In genomic region chr2:147364982-147365907, GRCm38 (mm10) we compare ENCODE assay signal across 11 mouse cellular contexts. TPM values are rescaled to one million over a fixed set of nuclear protein-coding genes. Genes with fewer than 3 reads are reported as not detected.
DNase-seq lines count a peak whose midpoint lies in the region; ATAC-seq and TF ChIP-seq lines count a peak whose summit lies in the region.
"Had no signal": no experiment of that assay in that cellular context is flagged by ENCODE, and none has a peak within 500 bp of the region (broad histone marks: within the 10 kb centered on the region; RNA-seq: fewer than 3 reads in every experiment).

No protein-coding gene starts in this region.

- peak; percentile 33 to 38 for DNase-seq in cerebellum, postnatal 10 days
- DNase-seq in cerebellum, adult 9-10 months, result no peak
- DNase-seq in testis, postnatal 14 days (ENCODE audit: low spot score), result no peak
- DNase-seq in limb, embryonic 14.5 days (ENCODE audit: low spot score), result no peak
- DNase-seq in urinary bladder, postnatal 10 days (ENCODE audit: low spot score), result no peak
- no peak for DNase-seq in layer of hippocampus, postnatal 14 days (ENCODE audit: low spot score in 2 of 2)
- no peak for DNase-seq in layer of hippocampus, adult 9-10 months (ENCODE audit: low spot score)
- DNase-seq: cerebellum, adult 11-12 months; thymus, adult 18-20 months had no signal

- H3K4me1 ChIP-seq in testis, adult 2 months (ENCODE audit: control insufficient read depth, insufficient read depth, low read length), result peaks cover 19% of the 10 kb centered on the region
- H3K4me1 ChIP-seq in limb, embryonic 14.5 days (ENCODE audit: control insufficient read depth, insufficient read depth, low read length), result no peaks in the 10 kb centered on the region

- H3K9ac ChIP-seq in limb, embryonic 14.5 days (ENCODE audit: low read depth, low read length, severe bottlenecking), result peak overlapping the region; percentile 36; the same call in 1 of the 2 replicates

- ATAC-seq in limb, embryonic 14.5 days (ENCODE audit: low FRiP score, low read depth), result peak; percentile 58; the same call in 1 of the 2 replicates

- no peak for TF ChIP-seq CTCF in testis, adult 2 months (IDR thresholded peaks at IDR 0.05; ENCODE audit: control insufficient read depth, insufficient read depth, insufficient replicate concordance, low read depth, low read length)

- WGBS in limb, embryonic 14.5 days, result under 1% methylated on average over 46 of the region's 80 CpGs

- peaks cover 12% of the 10 kb centered on the region for H3K27me3 ChIP-seq in testis, adult 2 months (ENCODE audit: control insufficient read depth, insufficient read depth, low read length)
- H3K27me3 ChIP-seq in limb, embryonic 14.5 days (ENCODE audit: control insufficient read depth, insufficient read depth, low read length), result peaks cover 92% of the 10 kb centered on the region

- H3K27ac ChIP-seq in testis, adult 2 months (ENCODE audit: control insufficient read depth, insufficient read depth, low read depth, low read length), result no peak overlapping the region
- no peak overlapping the region for H3K27ac ChIP-seq in limb, embryonic 14.5 days (replicated peaks; ENCODE audit: low read depth, low read length)

- H3K9me3 ChIP-seq in limb, embryonic 14.5 days (ENCODE audit: control insufficient read depth, low read length), result no peaks in the 10 kb centered on the region

- H3K36me3 ChIP-seq in testis, adult 2 months (ENCODE audit: control insufficient read depth, insufficient read depth, low read length), result no peaks in the 10 kb centered on the region
- H3K36me3 ChIP-seq in limb, embryonic 14.5 days (ENCODE audit: control insufficient read depth, insufficient read depth, low read length), result no peaks in the 10 kb centered on the region

- peak overlapping the region; percentile 51 for H3K4me2 ChIP-seq in limb, embryonic 14.5 days (replicated peaks; ENCODE audit: low read depth, low read length, severe bottlenecking)

- TF ChIP-seq POLR2A in testis, adult 2 months (IDR thresholded peaks at IDR 0.05; ENCODE audit: control insufficient read depth, low read depth, low read length), result no peak
- TF ChIP-seq POLR2A in limb, embryonic 14.5 days (IDR thresholded peaks at IDR 0.05; ENCODE audit: borderline replicate concordance, extremely low read depth, insufficient read depth, insufficient read length), result no peak

- peak overlapping the region; percentile 69 for H3K4me3 ChIP-seq in testis, adult 2 months (ENCODE audit: control insufficient read depth, low read depth, low read length)
- peak overlapping the region; percentile 36 for H3K4me3 ChIP-seq in limb, embryonic 14.5 days (replicated peaks; ENCODE audit: low read length)

RNA-seq across cellular contexts. Expression of gene Pax1, which starts 3.5 kb away (rescaled TPM):
- 9.4 and 9.9 TPM in 2 replicates for polyA plus RNA-seq in testis, adult 2 months (2012; rRNA removed)
- 9.9 and 12.5 TPM in 2 replicates for polyA plus RNA-seq in limb, embryonic 14.5 days (2012; rRNA removed)
- polyA plus RNA-seq in limb, embryonic 14.5 days (2014; fragmentation: Nextera tagmentation; extraction: Ambion mirVana), result 4.9 and 5.0 TPM in 2 replicates
- under 1 TPM in 1 of 2 experiments, not detected in 1; 0.19 TPM for total RNA-seq in layer of hippocampus, postnatal 14 days (2021)
- total RNA-seq: liver, adult 2 months had no signal
- polyA plus RNA-seq: liver, adult 2 months had no signal

Comparison
In these comparisons a context has a peak if more than half of its experiments do, and no peak if none do; other contexts are left out.
1. DNase-seq: peak in cerebellum, postnatal 10 days (2 of 2); none in cerebellum, adult 9-10 months (single experiment), testis, postnatal 14 days (single experiment), limb, embryonic 14.5 days (single experiment), urinary bladder, postnatal 10 days (single experiment), layer of hippocampus, postnatal 14 days (0 of 2) and layer of hippocampus, adult 9-10 months (single experiment).